Mouse (Mus musculus) thymus, adult 2 months (tissue): ENCODE measurements around the gene Ptk6. TPM values are rescaled to one million over a fixed set of nuclear protein-coding genes. Genes with fewer than 3 reads are reported as not detected.

Experiments used
- DNase-seq: peaks from one replicate; pipeline ENCODE4 v3.0.0; 2021
- H3K27ac ChIP-seq: fragments of 200-500 bp; 2 replicates; pipeline ENCODE4 v1.5.1; 2012; ENCODE audit warnings: low read length, control low read depth; ENCODE audit not compliant: control insufficient read depth, insufficient read depth
- H3K27me3 ChIP-seq: fragments of 200-500 bp; 2 replicates; pipeline ENCODE4 v1.6.1; 2012; ENCODE audit warnings: mild to moderate bottlenecking, low read length, moderate library complexity, mixed read lengths; ENCODE audit not compliant: control insufficient read depth, insufficient read depth
- H3K36me3 ChIP-seq: fragments of 200-500 bp; 2 replicates; pipeline ENCODE4 v1.6.1; 2012; ENCODE audit warnings: mild to moderate bottlenecking, low read length, moderate library complexity; ENCODE audit not compliant: control insufficient read depth, insufficient read depth
- H3K4me1 ChIP-seq: fragments of 200-500 bp; replicated peaks from 2 replicates; pipeline ENCODE4 v1.6.1; 2012; ENCODE audit warnings: low read length; ENCODE audit not compliant: control insufficient read depth, insufficient read depth
- H3K4me3 ChIP-seq: fragments of 200-500 bp; 2 replicates; pipeline ENCODE4 v1.5.1; 2012; ENCODE audit warnings: mild to moderate bottlenecking, low read length, control low read depth, moderate library complexity; ENCODE audit not compliant: control insufficient read depth, insufficient read depth
- CTCF ChIP-seq: fragments of 200-500 bp; IDR thresholded peaks from 2 replicates; pipeline ENCODE4 v1.5.1; 2012; ENCODE audit warnings: mild to moderate bottlenecking, control low read depth, low read length, moderate library complexity, borderline replicate concordance; ENCODE audit not compliant: control insufficient read depth, poor library complexity, insufficient read depth; ENCODE audit errors: extremely low read depth
- POLR2A ChIP-seq: fragments of 200-500 bp; IDR thresholded peaks from 2 replicates; pipeline ENCODE4 v1.6.1; 2012; ENCODE audit warnings: mild to moderate bottlenecking, low read length, control low read depth, moderate library complexity; ENCODE audit not compliant: control insufficient read depth, poor library complexity, insufficient read depth; ENCODE audit errors: extremely low read depth
- WGBS: fragments of 180-500 bp; shearing (Covaris S2); methylation state at CpG from one replicate; pipeline ENCODE4 v1.1.7; 2018; 5-methylcytosine and 5-hydroxymethylcytosine counted together
- polyA plus RNA-seq: library from polyadenylated mRNA; depleted of rRNA; stranded (reverse); fragments of >200 nt; gene quantifications from 2 replicates; pipeline ENCODE4 v1.2.3, GENCODE M21; 2012; rRNA removed

Ptk6 gene
- polyA plus RNA-seq, 1 experiment: 0.22 TPM

- Histone ChIP-seq H3K27me3 (peaks cover 3% of the 10 kb centered on the region; the same call in 1 of the 2 replicates), H3K4me1 (peaks cover 7% of the 10 kb centered on the region), H3K27ac (no peak overlapping the region), H3K36me3 (no peaks in the 10 kb centered on the region), H3K4me3 (no peak overlapping the region)
- TF ChIP-seq CTCF (no peak), POLR2A (no peak)
- DNase-seq: no peak
- WGBS: 54% methylated on average over 4 of the region's 4 CpGs
Measured at GRCm38 (mm10) chr2:181146976-181147545, 55.5 kb downstream of the Ptk6 start.

GRCm38 (mm10) chr2:181144675-181145074, 57.9 kb downstream of the Ptk6 start:
- whole genome bisulfite sequencing: 94% methylated on average over 2 of the region's 2 CpGs

More at GRCm38 (mm10) chr2:181144675-181145074, 57.9 kb downstream of the Ptk6 start:
- no peak overlapping the region for H3K4me3 ChIP-seq
- peaks cover 3% of the 10 kb centered on the region; the same call in 1 of the 2 replicates for H3K27me3 ChIP-seq
- peaks cover 7% of the 10 kb centered on the region for H3K4me1 ChIP-seq
- H3K27ac ChIP-seq: no peak overlapping the region
- no peak for DNase-seq
- TF ChIP-seq CTCF (no peak), POLR2A (no peak)
- H3K36me3 ChIP-seq: no peaks in the 10 kb centered on the region

Other genes starting within 250 kb of the Ptk6 start
- gene Nkain4, start 248.1 kb downstream of the Ptk6 start, polyA plus RNA-seq: 12.5 and 24.6 TPM in 2 replicates
- gene Arfgap1, start 235.6 kb downstream of the Ptk6 start, polyA plus RNA-seq: 65.5 and 68.4 TPM in 2 replicates
- gene Col20a1, start 216.3 kb downstream of the Ptk6 start, polyA plus RNA-seq: 2.5 and 3.3 TPM in 2 replicates
- gene Chrna4, start 159.2 kb downstream of the Ptk6 start, polyA plus RNA-seq: 0.18 and 0.27 TPM in 2 replicates
- 0.24 and 0.32 TPM in 2 replicates for gene Kcnq2, start 67.5 kb downstream of the Ptk6 start, polyA plus RNA-seq
- gene Eef1a2, start 45.8 kb downstream of the Ptk6 start, polyA plus RNA-seq: 2.7 and 42.5 TPM in 2 replicates
- 191 and 219 TPM in 2 replicates for gene Ppdpf, start 15.5 kb downstream of the Ptk6 start, polyA plus RNA-seq
- gene Srms, start 10.4 kb upstream of the Ptk6 start, polyA plus RNA-seq: 0.71 and 0.86 TPM in 2 replicates
- 0.85 and 0.88 TPM in 2 replicates for gene Fndc11, start 17.2 kb upstream of the Ptk6 start, polyA plus RNA-seq
- 106 and 116 TPM in 2 replicates for gene Helz2, start 39.2 kb upstream of the Ptk6 start, polyA plus RNA-seq
- gene Gmeb2, start 85.2 kb upstream of the Ptk6 start, polyA plus RNA-seq: 60.8 and 62.4 TPM in 2 replicates
- 0.15 TPM in 1 of 2 replicates, not detected in the other for gene Stmn3, start 111.7 kb upstream of the Ptk6 start, polyA plus RNA-seq
- 110 and 119 TPM in 2 replicates for gene Rtel1, start 117.0 kb upstream of the Ptk6 start, polyA plus RNA-seq
- 87.6 and 91.9 TPM in 2 replicates for gene Zgpat, start 162.1 kb upstream of the Ptk6 start, polyA plus RNA-seq
- gene Arfrp1, start 162.6 kb upstream of the Ptk6 start, polyA plus RNA-seq: 60.9 and 69.6 TPM in 2 replicates
- gene Lime1, start 177.3 kb upstream of the Ptk6 start, polyA plus RNA-seq: 263 and 268 TPM in 2 replicates